In genomic region chr6:83433546-83433945, GRCm38 (mm10) we compare ENCODE assay signal across 11 mouse cellular contexts. TPM values are rescaled to one million over a fixed set of nuclear protein-coding genes. Genes with fewer than 3 reads are reported as not detected.
DNase-seq lines count a peak whose midpoint lies in the region; ATAC-seq lines count a peak whose summit lies in the region.
"Had no signal": no experiment of that assay in that cellular context is flagged by ENCODE, and none has a peak within 500 bp of the region (broad histone marks: within the 10 kb centered on the region; RNA-seq: fewer than 3 reads in every experiment).

No protein-coding gene starts in this region.

- H3K9ac ChIP-seq in midbrain, embryonic 12.5 days (replicated peaks): no peak overlapping the region
- no peak overlapping the region for H3K9ac ChIP-seq in midbrain, embryonic 11.5 days (ENCODE audit: low read length)

- no peaks in the 10 kb centered on the region for H3K27me3 ChIP-seq in midbrain, embryonic 12.5 days
- H3K27me3 ChIP-seq in midbrain, embryonic 11.5 days (ENCODE audit: control insufficient read depth, insufficient read depth, low read length): no peaks in the 10 kb centered on the region
- H3K27me3 ChIP-seq: Patski had no signal

- no peaks in the 10 kb centered on the region for H3K9me3 ChIP-seq in midbrain, embryonic 12.5 days
- no peaks in the 10 kb centered on the region for H3K9me3 ChIP-seq in midbrain, embryonic 11.5 days (ENCODE audit: control insufficient read depth, low read length)

- H3K4me2 ChIP-seq in midbrain, embryonic 12.5 days (replicated peaks): no peak overlapping the region
- H3K4me2 ChIP-seq in midbrain, embryonic 11.5 days: no peak overlapping the region

- WGBS in midbrain, embryonic 12.5 days: 81% methylated on average over 4 of the region's 4 CpGs
- WGBS in midbrain, embryonic 11.5 days: 90% methylated on average over 4 of the region's 4 CpGs

- peak; percentile 93 for DNase-seq in heart, adult 11 months
- DNase-seq in heart, postnatal 10 days: no peak
- peak; percentile 38 for DNase-seq in kidney, postnatal 10 days
- no peak for DNase-seq in kidney, adult 11 months
- no peak for DNase-seq in midbrain, embryonic 11.5 days (ENCODE audit: low spot score, missing footprints)
- DNase-seq in embryo, embryonic 10 days (ENCODE audit: low spot score): no peak
- no peak for DNase-seq in thymus, postnatal 0 days (ENCODE audit: low spot score)
- DNase-seq: cerebellum, adult 8-10 months; retina, postnatal 1 day had no signal

- H3K27ac ChIP-seq in midbrain, embryonic 12.5 days (replicated peaks): 0 out of 2 replicates have a peak overlapping the region, but pooled peaks have one; percentile 2
- no peak overlapping the region for H3K27ac ChIP-seq in midbrain, embryonic 11.5 days (ENCODE audit: low read depth, low read length)

- no peak overlapping the region for H3K4me3 ChIP-seq in midbrain, embryonic 12.5 days
- H3K4me3 ChIP-seq in midbrain, embryonic 11.5 days (ENCODE audit: low read depth, low read length): no peak overlapping the region

- peaks cover 66% of the 10 kb centered on the region for H3K4me1 ChIP-seq in midbrain, embryonic 12.5 days
- H3K4me1 ChIP-seq in midbrain, embryonic 11.5 days (ENCODE audit: control insufficient read depth, insufficient read depth, low read length): peaks cover 44% of the 10 kb centered on the region

- H3K36me3 ChIP-seq in midbrain, embryonic 12.5 days: peaks cover 13% of the 10 kb centered on the region; the same call in 1 of the 2 replicates
- H3K36me3 ChIP-seq in midbrain, embryonic 11.5 days (ENCODE audit: control insufficient read depth, insufficient read depth, low read length): no peaks in the 10 kb centered on the region

- intact Hi-C loops in heart, postnatal 10 days (cut with DNase I): no loop called here

- no peak for ATAC-seq in midbrain, embryonic 12.5 days (ENCODE audit: low FRiP score, low read depth)
- ATAC-seq in midbrain, embryonic 11.5 days (ENCODE audit: low FRiP score): no peak
- ATAC-seq: Patski had no signal

RNA-seq across cellular contexts. Expression of gene Tet3, which starts 25.3 kb away (rescaled TPM):
- total RNA-seq in heart, postnatal 10 days (2021): 10 to 100 TPM; 49.0 to 54.3 TPM
- 65.0 and 70.2 TPM in 2 replicates for polyA plus RNA-seq in midbrain, embryonic 12.5 days (2016; fragmentation: Nextera tagmentation; extraction: Ambion mirVana)
- polyA plus RNA-seq in midbrain, embryonic 11.5 days (2014; fragmentation: Nextera tagmentation; extraction: Ambion mirVana): 38.5 and 39.9 TPM in 2 replicates
- 19.7 and 24.1 TPM in 2 replicates for polyA plus RNA-seq in thymus, postnatal 0 days (2015; fragmentation: Nextera tagmentation; extraction: Ambion mirVana)

Comparison
In these comparisons a context has a peak if more than half of its experiments do, and no peak if none do; other contexts are left out.
1. DNase-seq: peak in heart, adult 11 months (single experiment) and kidney, postnatal 10 days (single experiment); none in heart, postnatal 10 days (0 of 2), kidney, adult 11 months (single experiment), midbrain, embryonic 11.5 days (single experiment), embryo, embryonic 10 days (single experiment) and thymus, postnatal 0 days (single experiment).